Mouse (Mus musculus) megakaryocyte, embryonic 14.5 days (primary cell): Measurements from ENCODE around the gene Slc34a3.

ENCODE experiments used
- FLI1 ChIP-seq: IDR thresholded peaks from 2 replicates; pipeline ENCODE4 v1.6.1; 2012; ENCODE audit warnings: low read length, inconsistent platforms, mixed read lengths
- GATA1 ChIP-seq: IDR thresholded peaks from 3 replicates; pipeline ENCODE4 v1.6.1; 2012; ENCODE audit warnings: mixed read lengths, low read length, inconsistent platforms, borderline replicate concordance

GRCm38 (mm10) chr2:25184496-25184895, 49.7 kb downstream of the Slc34a3 start:
- TF ChIP-seq GATA1 (no peak), FLI1 (no peak)
